Mouse (Mus musculus): ENCODE measurements around the gene Slc5a11. TPM values are rescaled to one million over a fixed set of nuclear protein-coding genes. Genes with fewer than 3 reads are reported as not detected.
A peak's percentile ranks its signal among the peaks of the same experiment; 100 is the strongest.

The Slc5a11 gene
- total and polyA plus RNA-seq, 2 experiments from 2014 or later: 0.20 to 0.82 TPM

DNA sequence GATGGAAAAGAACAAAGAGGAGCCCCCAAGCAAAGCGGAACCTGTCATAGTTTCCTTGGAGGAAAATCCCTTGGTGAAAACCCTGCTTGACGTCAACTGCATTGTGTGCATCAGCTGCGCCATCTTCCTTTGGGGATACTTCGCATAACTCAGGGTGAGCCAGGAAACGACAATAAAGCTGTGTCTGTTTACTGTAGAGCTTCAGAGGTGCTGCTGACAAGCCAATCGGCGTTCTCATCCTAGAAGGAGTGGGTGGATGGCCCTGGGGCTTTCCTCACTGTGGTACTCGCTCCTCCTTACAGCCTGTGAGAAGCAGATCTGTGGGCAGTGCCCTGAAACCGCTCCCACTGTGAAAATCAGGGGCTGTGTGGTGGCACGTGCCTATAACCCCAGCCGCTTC is 58.5 kb downstream of the Slc5a11 start:
- H3K27me3 ChIP-seq (ENCODE audit: insufficient read depth, low read length): no peaks in the 10 kb centered on the region
- ATAC-seq (ENCODE audit: low FRiP score) (no peak), DNase-seq (ENCODE audit: low spot score) (no peak)
- H3K4me2 ChIP-seq (ENCODE audit: low read depth, low read length, poor library complexity, severe bottlenecking): no peak overlapping the region
- no peaks in the 10 kb centered on the region for H3K36me3 ChIP-seq (ENCODE audit: insufficient read depth, low read length)
- no peak for TF ChIP-seq CTCF (IDR thresholded peaks at IDR 0.05)
- 45% methylated on average over 11 of the region's 11 CpGs for WGBS
- H3K9ac ChIP-seq (replicated peaks; ENCODE audit: low read length, poor library complexity, severe bottlenecking): no peak overlapping the region
- H3K9me3 ChIP-seq (ENCODE audit: low read length): no peaks in the 10 kb centered on the region
- no peak overlapping the region for H3K27ac ChIP-seq (ENCODE audit: low read depth, low read length)
- H3K4me3 ChIP-seq (ENCODE audit: low read depth, low read length): no peak overlapping the region
- H3K4me1 ChIP-seq (ENCODE audit: insufficient read depth, low read length): no peaks in the 10 kb centered on the region

DNA sequence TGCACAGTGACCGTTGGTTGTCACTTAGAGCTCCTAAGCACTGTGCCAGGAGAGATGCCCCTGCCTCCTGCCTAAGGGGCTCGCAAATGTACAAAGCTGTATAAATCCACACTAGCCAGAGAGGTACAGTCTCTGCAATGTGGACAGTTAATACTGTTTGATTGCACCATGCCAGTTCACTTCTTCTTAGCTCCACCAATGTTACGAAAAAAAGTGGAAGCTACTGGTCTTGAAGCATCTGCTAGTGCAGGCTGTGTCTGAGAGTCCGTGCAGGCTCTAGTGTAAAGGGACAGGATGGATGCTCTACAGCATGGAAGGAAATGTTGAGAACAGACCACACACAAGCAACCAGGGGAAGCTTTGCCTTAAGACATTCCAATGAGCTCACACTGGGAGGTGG is 62.0 kb downstream of the Slc5a11 start:
- no peak for TF ChIP-seq CTCF (IDR thresholded peaks at IDR 0.05)
- no peak for ATAC-seq (ENCODE audit: low FRiP score)
- Histone ChIP-seq H3K27ac (ENCODE audit: low read depth, low read length) (no peak overlapping the region), H3K4me1 (ENCODE audit: insufficient read depth, low read length) (no peaks in the 10 kb centered on the region), H3K4me2 (ENCODE audit: low read depth, low read length, poor library complexity, severe bottlenecking) (no peak overlapping the region), H3K9me3 (ENCODE audit: low read length) (no peaks in the 10 kb centered on the region), H3K27me3 (ENCODE audit: insufficient read depth, low read length) (no peaks in the 10 kb centered on the region), H3K9ac (replicated peaks; ENCODE audit: low read length, poor library complexity, severe bottlenecking) (no peak overlapping the region), H3K36me3 (ENCODE audit: insufficient read depth, low read length) (peaks cover 8% of the 10 kb centered on the region), H3K4me3 (ENCODE audit: low read depth, low read length) (no peak overlapping the region)
- 95% methylated on average over 4 of the region's 4 CpGs for WGBS
- DNase-seq (ENCODE audit: low spot score): no peak

DNA sequence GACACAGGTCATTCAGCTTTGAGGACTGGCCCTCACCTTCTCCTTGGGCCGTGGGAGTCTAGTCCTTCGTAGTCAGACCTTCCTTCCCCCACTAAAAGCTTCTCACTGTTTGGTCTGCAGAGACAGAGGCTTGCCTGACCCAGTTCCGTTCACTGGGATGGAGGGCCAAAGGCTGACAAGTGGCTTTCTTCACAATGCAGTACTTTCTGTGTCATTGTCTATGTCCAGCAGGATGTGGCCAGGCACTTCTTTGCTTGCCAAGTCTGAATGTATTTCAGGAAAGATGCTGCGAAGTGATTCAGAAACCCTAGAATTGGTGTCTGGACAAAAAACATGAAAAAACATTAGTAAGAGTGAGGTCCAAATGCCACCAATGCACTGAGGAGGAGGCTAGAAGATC is 65.2 kb downstream of the Slc5a11 start:
- H3K27ac ChIP-seq (ENCODE audit: low read depth, low read length): no peak overlapping the region
- WGBS: 81% methylated on average over 4 of the region's 4 CpGs
- no peak overlapping the region for H3K9ac ChIP-seq (replicated peaks; ENCODE audit: low read length, poor library complexity, severe bottlenecking)
- no peak overlapping the region for H3K4me3 ChIP-seq (ENCODE audit: low read depth, low read length)
- H3K4me2 ChIP-seq (ENCODE audit: low read depth, low read length, poor library complexity, severe bottlenecking): no peak overlapping the region
- ATAC-seq (ENCODE audit: low FRiP score): no peak
- H3K4me1 ChIP-seq (ENCODE audit: insufficient read depth, low read length): no peaks in the 10 kb centered on the region
- no peaks in the 10 kb centered on the region for H3K27me3 ChIP-seq (ENCODE audit: insufficient read depth, low read length)
- no peak for TF ChIP-seq CTCF (IDR thresholded peaks at IDR 0.05)
- H3K9me3 ChIP-seq (ENCODE audit: low read length): no peaks in the 10 kb centered on the region
- peaks cover 8% of the 10 kb centered on the region for H3K36me3 ChIP-seq (ENCODE audit: insufficient read depth, low read length)
- DNase-seq (ENCODE audit: low spot score): peak; percentile 42

- no peak overlapping the region for H3K27ac ChIP-seq (ENCODE audit: low read depth, low read length)
- no peaks in the 10 kb centered on the region for H3K9me3 ChIP-seq (ENCODE audit: low read length)
- ATAC-seq (ENCODE audit: low FRiP score) (no peak), DNase-seq (ENCODE audit: low spot score) (peak; percentile 13)
- 73% methylated on average over 4 of the region's 4 CpGs for WGBS
- no peak for TF ChIP-seq CTCF (IDR thresholded peaks at IDR 0.05)
- no peaks in the 10 kb centered on the region for H3K4me1 ChIP-seq (ENCODE audit: insufficient read depth, low read length)
- H3K4me3 ChIP-seq (ENCODE audit: low read depth, low read length): no peak overlapping the region
- no peak overlapping the region for H3K4me2 ChIP-seq (ENCODE audit: low read depth, low read length, poor library complexity, severe bottlenecking)
- H3K27me3 ChIP-seq (ENCODE audit: insufficient read depth, low read length): no peaks in the 10 kb centered on the region
- peaks cover 22% of the 10 kb centered on the region for H3K36me3 ChIP-seq (ENCODE audit: insufficient read depth, low read length)
- H3K9ac ChIP-seq (replicated peaks; ENCODE audit: low read length, poor library complexity, severe bottlenecking): no peak overlapping the region
These were observed 69.2 kb downstream of the Slc5a11 start for GRCm38 (mm10) chr7:123283826-123284225.

GRCm38 (mm10) chr7:123285896-123286295 is 71.3 kb downstream of the Slc5a11 start:
- ATAC-seq (ENCODE audit: low FRiP score) (no peak), DNase-seq (ENCODE audit: low spot score) (no peak)
- H3K4me3 ChIP-seq (ENCODE audit: low read depth, low read length): no peak overlapping the region
- no peak overlapping the region for H3K27ac ChIP-seq (ENCODE audit: low read depth, low read length)
- H3K9ac ChIP-seq (replicated peaks; ENCODE audit: low read length, poor library complexity, severe bottlenecking): no peak overlapping the region
- no peaks in the 10 kb centered on the region for H3K27me3 ChIP-seq (ENCODE audit: insufficient read depth, low read length)
- peaks cover 20% of the 10 kb centered on the region for H3K36me3 ChIP-seq (ENCODE audit: insufficient read depth, low read length)
- H3K4me2 ChIP-seq (ENCODE audit: low read depth, low read length, poor library complexity, severe bottlenecking): no peak overlapping the region
- no peaks in the 10 kb centered on the region for H3K4me1 ChIP-seq (ENCODE audit: insufficient read depth, low read length)
- no peaks in the 10 kb centered on the region for H3K9me3 ChIP-seq (ENCODE audit: low read length)
- WGBS: 91% methylated on average over 5 of the region's 5 CpGs
- no peak for TF ChIP-seq CTCF (IDR thresholded peaks at IDR 0.05)

- DNase-seq (ENCODE audit: low spot score): no peak
- Histone ChIP-seq H3K9ac (replicated peaks; ENCODE audit: low read length, poor library complexity, severe bottlenecking) (no peak overlapping the region), H3K4me2 (ENCODE audit: low read depth, low read length, poor library complexity, severe bottlenecking) (no peak overlapping the region), H3K36me3 (ENCODE audit: insufficient read depth, low read length) (peaks cover 27% of the 10 kb centered on the region), H3K27ac (ENCODE audit: low read depth, low read length) (no peak overlapping the region), H3K9me3 (ENCODE audit: low read length) (no peaks in the 10 kb centered on the region), H3K4me3 (ENCODE audit: low read depth, low read length) (no peak overlapping the region), H3K27me3 (ENCODE audit: insufficient read depth, low read length) (no peaks in the 10 kb centered on the region), H3K4me1 (ENCODE audit: insufficient read depth, low read length) (no peaks in the 10 kb centered on the region)
- 90% methylated on average over 3 of the region's 3 CpGs for WGBS
- no peak for TF ChIP-seq CTCF (IDR thresholded peaks at IDR 0.05)
- ATAC-seq (ENCODE audit: low FRiP score): no peak
These were observed 73.3 kb downstream of the Slc5a11 start for GRCm38 (mm10) chr7:123287903-123288302.

Measured in midbrain, postnatal 0 days (tissue).